Mouse (Mus musculus) heart, adult 2 months (tissue): ENCODE results near the gene Wwtr1.

Experiments
- CTCF ChIP-seq: fragments of 200-600 bp; IDR thresholded peaks from 2 replicates; pipeline ENCODE4 v1.8.1; 2022; ENCODE audit warnings: antibody characterized with exemption, mild to moderate bottlenecking, moderate library complexity
- EP300 ChIP-seq: fragments of 200-500 bp; IDR thresholded peaks from 2 replicates; pipeline ENCODE4 v1.6.1; 2011; ENCODE audit warnings: low read depth, low read length, control low read depth; ENCODE audit not compliant: insufficient read depth
- POLR2A ChIP-seq: fragments of 200-500 bp; IDR thresholded peaks from 2 replicates; pipeline ENCODE4 v1.6.1; 2011; ENCODE audit warnings: mild to moderate bottlenecking, low read depth, low read length, control low read depth; ENCODE audit not compliant: insufficient read depth

GRCm38 (mm10) chr3:57574885-57575659 lies 638 bp downstream of the Wwtr1 start:
- TF ChIP-seq POLR2A (no peak), CTCF (peak; percentile 47), EP300 (no peak)
